Mouse (Mus musculus) common myeloid progenitor, adult 5-6 weeks (primary cell): ENCODE results near the gene Sfta2. TPM values are rescaled to one million over a fixed set of nuclear protein-coding genes. Genes with fewer than 3 reads are reported as not detected.

Experiments used
- ATAC-seq: replicated peaks from 2 replicates; pipeline ENCODE4 v1.8.0; 2016; ENCODE audit warnings: low read depth, mild to moderate bottlenecking, moderate TSS enrichment, inconsistent platforms; ENCODE audit not compliant: poor library complexity, severe bottlenecking
- total RNA-seq: library from RNA; stranded (forward); fragments of 200-1000, 187-1606 nt; gene quantifications from 2 replicates; pipeline ENCODE4 v1.2.3, GENCODE M21; 2017

Gene Sfta2
- not detected in 2 replicates for total RNA-seq

DNA sequence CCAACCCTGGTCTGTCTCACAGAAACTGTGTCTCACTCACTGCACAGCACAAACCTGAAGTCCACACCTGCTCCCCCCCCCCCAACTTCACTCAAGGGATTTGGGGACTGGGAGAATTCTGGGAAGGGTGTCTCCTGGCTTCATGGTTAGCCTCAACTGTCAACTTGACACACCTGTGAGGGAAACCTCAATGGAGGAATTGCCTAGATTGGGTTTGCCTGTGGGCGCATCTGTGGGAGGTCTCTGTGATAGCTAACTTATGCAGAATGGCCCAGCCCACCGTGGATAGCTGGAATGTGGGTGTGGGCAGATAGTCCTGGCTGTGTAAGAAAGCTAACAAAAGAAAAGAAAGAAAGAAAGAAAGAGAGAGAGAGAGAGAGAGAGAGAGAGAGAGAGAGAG lies at the start of gene Sfta2:
Gene Sfta2 (plus strand): TSS at position 301 of the 400 bp plus-strand sequence.
- ATAC-seq = no peak

- no peak for ATAC-seq
These were observed 49.4 kb upstream of the Sfta2 start, which contains the start of gene Cdsn for GRCm38 (mm10) chr17:35551881-35552414. Gene Cdsn (plus strand): TSS chr17:35552128.

DNA sequence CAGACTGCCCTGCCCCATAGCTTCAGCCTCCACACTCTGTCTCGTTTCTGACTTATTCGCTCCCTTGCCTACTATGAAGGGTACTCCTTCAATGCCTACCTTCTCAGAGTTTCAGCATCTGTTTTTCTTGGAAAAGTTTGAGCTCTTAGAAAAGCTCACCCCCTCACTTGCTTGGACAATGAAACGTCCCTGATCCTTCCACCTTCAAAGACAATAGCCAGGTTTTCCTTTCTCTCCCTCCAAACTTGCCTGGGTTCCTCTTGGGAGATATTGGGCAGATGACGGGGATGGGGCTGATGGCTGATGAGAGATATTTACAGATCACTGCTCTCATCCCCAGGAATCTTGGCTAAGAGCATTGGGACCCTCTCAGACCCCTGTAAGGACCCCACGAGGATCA lies 47.0 kb upstream of the Sfta2 start:
- ATAC-seq = no peak

DNA sequence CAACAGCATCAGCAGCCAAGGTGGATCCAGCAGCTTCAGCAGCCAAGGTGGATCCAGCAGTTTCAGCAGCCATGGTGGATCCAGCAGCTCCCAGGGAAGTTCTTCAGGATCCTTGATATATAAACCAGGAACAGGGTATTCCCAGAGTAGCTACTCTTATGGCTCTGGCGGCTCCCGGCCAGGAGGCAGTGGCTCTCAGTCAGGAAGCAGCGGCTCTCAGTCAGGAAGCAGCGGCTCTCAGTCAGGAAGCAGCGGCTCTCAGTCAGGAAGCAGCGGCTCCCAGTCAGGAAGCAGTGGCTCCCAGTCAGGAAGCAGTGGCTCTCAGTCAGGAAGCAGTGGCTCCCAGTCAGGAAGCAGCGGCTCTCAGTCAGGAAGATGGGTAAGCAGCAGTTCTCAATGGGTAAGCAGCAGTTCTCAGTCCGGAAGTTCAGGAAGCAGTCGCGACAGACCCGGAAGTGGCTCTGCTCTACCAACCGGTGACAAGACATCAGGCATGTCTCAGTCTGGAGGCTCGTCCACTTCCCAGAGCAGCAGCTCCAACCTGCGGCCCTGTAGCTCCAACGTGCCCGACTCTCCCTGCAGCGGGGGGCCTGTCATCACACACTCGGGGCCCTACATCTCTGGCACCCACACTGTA lies 46.5 kb upstream of the Sfta2 start:
- no peak for ATAC-seq

DNA sequence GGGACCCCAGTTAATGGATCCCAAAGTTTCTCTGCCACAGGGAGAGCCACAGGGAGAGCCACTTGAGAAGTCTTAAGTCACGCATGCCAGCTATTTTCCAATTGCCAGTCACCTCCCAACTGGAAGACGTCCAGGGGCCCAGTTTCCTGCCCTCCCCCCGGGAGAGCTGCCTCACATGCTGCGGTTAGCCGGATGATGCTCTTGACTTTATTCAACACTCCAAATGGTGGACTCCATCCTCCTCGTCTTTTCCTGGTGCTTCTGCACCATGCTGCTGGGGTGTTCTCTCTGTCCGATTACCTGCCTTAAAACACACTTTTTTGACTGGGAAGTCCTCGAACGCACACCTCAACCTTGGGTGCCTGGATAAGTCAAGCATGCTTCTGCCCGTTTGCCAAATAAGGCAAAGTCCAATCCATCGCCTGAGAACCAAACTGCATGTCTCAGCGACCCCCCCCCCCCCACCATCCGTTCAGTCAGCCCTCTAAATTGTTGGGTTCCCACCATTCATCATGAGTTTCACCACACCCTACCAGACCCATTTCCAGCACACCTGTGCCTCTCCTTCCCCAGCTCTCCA lies 45.1 kb upstream of the Sfta2 start:
- ATAC-seq = no peak

DNA sequence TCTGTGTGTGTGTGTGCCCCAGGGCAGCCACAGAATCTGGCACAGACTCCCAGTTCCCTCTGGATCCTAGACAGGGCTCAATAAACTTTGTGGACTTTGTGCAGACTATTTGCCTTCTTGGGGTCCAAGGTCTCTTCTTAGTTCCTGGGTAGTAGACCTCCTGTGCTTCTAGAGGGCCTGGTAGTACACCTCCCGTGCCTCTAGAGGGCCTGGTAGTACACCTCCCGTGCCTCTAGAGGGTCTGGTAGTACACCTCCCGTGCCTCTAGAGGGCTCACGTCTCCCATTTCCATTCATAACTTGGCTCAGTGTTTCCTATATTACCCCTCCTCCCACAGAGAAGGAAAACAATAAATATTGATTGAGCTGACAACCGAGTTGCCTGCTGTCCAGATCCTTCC lies 44.5 kb upstream of the Sfta2 start:
- peak; percentile 92 for ATAC-seq

GRCm38 (mm10) chr17:35557351-35557750 lies 44.0 kb upstream of the Sfta2 start:
- ATAC-seq = no peak

DNA sequence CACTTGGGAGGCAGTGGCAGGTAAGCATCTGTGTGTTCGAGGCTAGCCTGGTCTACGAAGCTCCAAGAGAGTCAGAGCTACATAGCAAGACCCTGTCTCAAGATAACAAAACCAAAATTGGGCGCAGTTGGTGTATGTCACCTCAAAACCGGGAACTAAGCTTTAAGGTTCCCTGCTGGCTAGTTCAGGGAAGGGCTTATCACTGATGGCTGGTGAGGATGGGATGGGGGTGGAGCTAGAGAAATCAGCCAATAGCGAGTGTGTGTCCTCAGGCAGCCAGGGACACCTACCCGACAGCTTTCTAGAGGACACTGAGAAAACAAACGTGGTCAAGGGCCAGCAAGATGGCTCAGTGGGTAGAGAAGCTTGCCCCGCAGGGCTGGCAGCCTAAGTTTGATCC lies 43.1 kb upstream of the Sfta2 start:
- no peak for ATAC-seq

GRCm38 (mm10) chr17:35567150-35567549 lies 34.2 kb upstream of the Sfta2 start, which contains the start of gene 2300002M23Rik:
Gene 2300002M23Rik (plus strand): TSS chr17:35567450.
- ATAC-seq = no peak

- ATAC-seq = no peak
These were observed 33.6 kb upstream of the Sfta2 start for GRCm38 (mm10) chr17:35567767-35568166.

DNA sequence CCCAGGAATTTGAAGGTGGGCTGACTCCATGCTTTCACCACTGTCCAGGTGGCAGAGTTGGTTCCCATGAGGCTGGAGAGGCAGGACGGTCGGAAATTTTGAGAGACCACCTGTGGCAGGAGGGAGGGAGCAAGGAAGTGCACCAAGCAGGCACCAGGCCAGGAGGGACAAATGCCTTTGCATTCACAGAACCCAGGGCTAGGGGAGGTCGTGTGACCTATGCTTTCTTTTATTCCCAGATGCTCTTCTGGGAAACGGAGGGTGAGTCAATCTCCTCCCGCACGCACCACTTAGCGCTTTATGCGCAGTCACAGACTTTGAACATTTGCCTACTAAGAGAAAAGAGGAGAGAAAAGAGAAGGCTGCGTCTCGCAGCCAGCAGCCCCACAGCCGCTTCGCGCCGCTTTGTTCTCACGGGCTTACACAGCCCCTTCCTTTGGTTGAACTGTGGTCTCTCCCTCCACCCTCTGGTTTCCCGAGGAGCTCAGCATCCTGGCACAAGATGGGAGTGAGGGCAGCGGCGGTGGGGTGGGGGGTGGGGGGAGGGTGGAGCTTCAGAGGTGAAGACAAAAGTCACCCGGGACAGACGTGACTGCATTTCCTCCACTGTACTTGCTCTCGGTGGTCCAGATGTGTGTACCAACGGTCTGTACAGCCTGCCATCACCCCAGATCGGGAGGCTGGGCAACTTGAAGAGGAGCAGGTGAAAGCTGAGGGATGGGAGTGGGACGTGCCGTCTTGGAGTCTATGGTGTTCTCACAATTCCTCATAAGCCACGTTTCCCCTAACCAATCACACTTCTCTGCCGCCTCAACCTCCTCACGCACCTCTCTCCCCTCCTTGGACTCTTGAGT lies 32.0 kb upstream of the Sfta2 start:
- ATAC-seq = peak; percentile 56; the same call in 1 of the 2 replicates

- ATAC-seq = no peak
These were observed 30.5 kb upstream of the Sfta2 start for GRCm38 (mm10) chr17:35570836-35571235.

GRCm38 (mm10) chr17:35571477-35571876 lies 29.9 kb upstream of the Sfta2 start:
- ATAC-seq = no peak

- ATAC-seq = peak; percentile 91
These were observed 23.1 kb upstream of the Sfta2 start for GRCm38 (mm10) chr17:35578211-35578610.

- ATAC-seq = no peak
These were observed 18.4 kb upstream of the Sfta2 start for GRCm38 (mm10) chr17:35582900-35583299.

GRCm38 (mm10) chr17:35584330-35584937 lies 16.9 kb upstream of the Sfta2 start:
- peak; percentile 84 for ATAC-seq

- ATAC-seq = no peak
These were observed 14.1 kb upstream of the Sfta2 start for GRCm38 (mm10) chr17:35587291-35587690.

GRCm38 (mm10) chr17:35588387-35588786 lies 13.0 kb upstream of the Sfta2 start:
- ATAC-seq = no peak

DNA sequence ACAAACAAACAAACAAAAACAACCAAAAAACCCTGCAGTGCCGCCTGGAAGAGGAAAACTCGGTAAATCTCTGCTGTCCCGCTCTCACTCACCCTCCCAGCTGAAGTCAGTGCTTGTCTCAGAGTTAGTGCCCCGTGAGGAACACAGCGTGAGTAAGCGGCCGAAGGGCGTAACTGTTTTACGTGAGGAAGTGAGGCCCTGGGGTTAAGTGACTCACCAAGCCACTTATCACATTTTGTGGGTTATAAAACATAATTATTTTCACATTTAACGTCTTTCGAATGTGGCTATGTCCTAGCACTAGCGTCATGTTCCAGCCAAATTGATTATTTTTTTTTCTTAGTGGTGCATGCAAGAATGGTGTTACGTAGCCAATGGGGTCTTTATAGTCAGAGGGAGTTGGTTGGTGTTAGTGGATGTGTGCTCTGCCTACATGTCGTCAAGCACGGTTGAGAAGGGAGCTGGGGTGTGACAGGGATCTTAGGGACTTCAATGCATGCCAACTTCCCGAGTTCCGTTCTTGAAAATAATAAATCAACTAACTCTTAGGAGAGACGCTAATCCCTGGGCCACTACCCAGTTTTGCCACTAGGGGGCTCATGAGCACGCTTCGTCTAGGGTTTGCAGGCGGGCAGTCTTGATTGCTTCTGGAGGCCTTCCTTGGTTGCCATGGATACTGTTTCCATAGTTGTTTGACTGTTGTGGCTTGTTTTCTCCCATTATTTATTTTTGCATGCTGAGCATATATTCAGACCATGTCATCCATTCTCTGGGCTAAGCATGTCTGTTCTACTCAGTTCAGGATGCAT lies 10.7 kb upstream of the Sfta2 start:
- peak; percentile 84 for ATAC-seq

DNA sequence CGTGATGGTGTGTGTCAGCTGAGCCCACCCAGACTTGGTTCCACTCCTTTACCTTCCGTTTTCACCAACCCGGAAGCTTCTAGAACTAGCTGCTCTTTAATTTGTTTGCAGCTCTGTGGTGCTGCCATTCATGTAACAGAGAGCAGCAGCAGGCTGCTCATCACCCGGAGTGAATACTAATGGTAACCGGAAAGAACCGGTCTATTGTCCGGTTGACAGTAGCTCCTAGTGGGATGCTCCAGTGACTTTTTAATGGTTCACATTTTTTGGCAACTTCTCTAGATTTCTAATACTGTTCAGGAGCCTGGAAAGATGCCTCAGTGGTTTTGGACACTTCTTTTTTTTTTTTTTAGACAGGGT lies 10.2 kb upstream of the Sfta2 start:
- ATAC-seq = no peak
